Mouse (Mus musculus): Measurements from ENCODE around the gene Olfr1130. TPM values are rescaled to one million over a fixed set of nuclear protein-coding genes. Genes with fewer than 3 reads are reported as not detected.

Gene Olfr1130
- not detected for polyA plus RNA-seq (2017; shearing (Covaris generic))

GRCm38 (mm10) chr2:87605912-87606311 is at the start of gene Olfr1130:
TSS of gene Olfr1130 (plus strand) at chr2:87606212.

GRCm38 (mm10) chr2:87573602-87574001 is 32.4 kb upstream of the Olfr1130 start, which contains the start of gene Olfr1129:
TSS of gene Olfr1129 (plus strand) at chr2:87573902.

GRCm38 (mm10) chr2:87626804-87627203 is 20.8 kb downstream of the Olfr1130 start, which contains the start of gene Olfr1131:
TSS of gene Olfr1131 (plus strand) at chr2:87627104.

GRCm38 (mm10) chr2:87637435-87637834 is 31.4 kb downstream of the Olfr1130 start, which contains the start of gene Olfr1132:
TSS of gene Olfr1132 (minus strand) at chr2:87637535.

GRCm38 (mm10) chr2:87647274-87647673 is 41.3 kb downstream of the Olfr1130 start, which contains the start of gene Olfr1133:
TSS of gene Olfr1133 (minus strand) at chr2:87647374.

GRCm38 (mm10) chr2:87658360-87658759 is 52.3 kb downstream of the Olfr1130 start, which contains the start of gene Olfr1134:
TSS of gene Olfr1134 (minus strand) at chr2:87658460.

Other genes with a start within 250 kb of the Olfr1130 start
- gene Olfr1121, start 236.3 kb upstream of the Olfr1130 start, polyA plus RNA-seq (2017; shearing (Covaris generic)), result not detected
- gene Olfr1122, start 220.4 kb upstream of the Olfr1130 start, polyA plus RNA-seq (2017; shearing (Covaris generic)), result 0.35 TPM
- gene Olfr1123, start 189.6 kb upstream of the Olfr1130 start, polyA plus RNA-seq (2017; shearing (Covaris generic)), result not detected
- 0.35 TPM for gene Olfr1124, start 175.9 kb upstream of the Olfr1130 start, polyA plus RNA-seq (2017; shearing (Covaris generic))
- not detected for gene Olfr1126, start 152.2 kb upstream of the Olfr1130 start, polyA plus RNA-seq (2017; shearing (Covaris generic))
- gene Pramel7, start 109.1 kb upstream of the Olfr1130 start, polyA plus RNA-seq (2017; shearing (Covaris generic)), result not detected
- gene Pramel6, start 99.6 kb upstream of the Olfr1130 start, polyA plus RNA-seq (2017; shearing (Covaris generic)), result not detected
- not detected for gene Olfr153, start 74.4 kb upstream of the Olfr1130 start, polyA plus RNA-seq (2017; shearing (Covaris generic))
- gene Olfr1128, start 60.7 kb upstream of the Olfr1130 start, polyA plus RNA-seq (2017; shearing (Covaris generic)), result not detected
- not detected for gene Olfr1129, start 32.3 kb upstream of the Olfr1130 start, polyA plus RNA-seq (2017; shearing (Covaris generic))
- gene Olfr1131, start 20.9 kb downstream of the Olfr1130 start, polyA plus RNA-seq (2017; shearing (Covaris generic)), result not detected
- not detected for gene Olfr1132, start 31.3 kb downstream of the Olfr1130 start, polyA plus RNA-seq (2017; shearing (Covaris generic))
- gene Olfr1133, start 41.2 kb downstream of the Olfr1130 start, polyA plus RNA-seq (2017; shearing (Covaris generic)), result not detected
- gene Olfr1134, start 52.2 kb downstream of the Olfr1130 start, polyA plus RNA-seq (2017; shearing (Covaris generic)), result not detected
- not detected for gene Olfr1135, start 67.5 kb downstream of the Olfr1130 start, polyA plus RNA-seq (2017; shearing (Covaris generic))
- not detected for gene Olfr1136, start 87.7 kb downstream of the Olfr1130 start, polyA plus RNA-seq (2017; shearing (Covaris generic))
- not detected for gene Olfr1137, start 107.0 kb downstream of the Olfr1130 start, polyA plus RNA-seq (2017; shearing (Covaris generic))
- gene Olfr1138, start 133.8 kb downstream of the Olfr1130 start, polyA plus RNA-seq (2017; shearing (Covaris generic)), result not detected
- gene Olfr1140, start 137.5 kb downstream of the Olfr1130 start, polyA plus RNA-seq (2017; shearing (Covaris generic)), result not detected
- gene Olfr1141, start 147.8 kb downstream of the Olfr1130 start, polyA plus RNA-seq (2017; shearing (Covaris generic)), result not detected
- not detected for gene Olfr152, start 173.3 kb downstream of the Olfr1130 start, polyA plus RNA-seq (2017; shearing (Covaris generic))
- gene Olfr1143, start 194.4 kb downstream of the Olfr1130 start, polyA plus RNA-seq (2017; shearing (Covaris generic)), result not detected
- gene Olfr1145, start 203.6 kb downstream of the Olfr1130 start, polyA plus RNA-seq (2017; shearing (Covaris generic)), result not detected
- not detected for gene Olfr1148, start 224.3 kb downstream of the Olfr1130 start, polyA plus RNA-seq (2017; shearing (Covaris generic))
- gene Olfr1150-ps1, start 237.8 kb downstream of the Olfr1130 start, polyA plus RNA-seq (2017; shearing (Covaris generic)), result not detected
- gene Olfr1151, start 249.7 kb downstream of the Olfr1130 start, polyA plus RNA-seq (2017; shearing (Covaris generic)), result not detected

All from effector memory CD4-positive, alpha-beta T cell, adult 5 months (primary cell).